Mouse (Mus musculus): ENCODE measurements around the gene Unk.

- no peak for TF ChIP-seq CTCF (IDR thresholded peaks at IDR 0.05; ENCODE audit: borderline replicate concordance, extremely low read depth, insufficient read depth, insufficient read length)
- TF ChIP-seq POLR2A (IDR thresholded peaks at IDR 0.05; ENCODE audit: borderline replicate concordance, extremely low read depth, insufficient read depth, insufficient read length, poor library complexity, severe bottlenecking), result no peak
Measured at GRCm38 (mm10) chr11:116079511-116079910, 49.4 kb downstream of the Unk start.
